In the genomic region with DNA sequence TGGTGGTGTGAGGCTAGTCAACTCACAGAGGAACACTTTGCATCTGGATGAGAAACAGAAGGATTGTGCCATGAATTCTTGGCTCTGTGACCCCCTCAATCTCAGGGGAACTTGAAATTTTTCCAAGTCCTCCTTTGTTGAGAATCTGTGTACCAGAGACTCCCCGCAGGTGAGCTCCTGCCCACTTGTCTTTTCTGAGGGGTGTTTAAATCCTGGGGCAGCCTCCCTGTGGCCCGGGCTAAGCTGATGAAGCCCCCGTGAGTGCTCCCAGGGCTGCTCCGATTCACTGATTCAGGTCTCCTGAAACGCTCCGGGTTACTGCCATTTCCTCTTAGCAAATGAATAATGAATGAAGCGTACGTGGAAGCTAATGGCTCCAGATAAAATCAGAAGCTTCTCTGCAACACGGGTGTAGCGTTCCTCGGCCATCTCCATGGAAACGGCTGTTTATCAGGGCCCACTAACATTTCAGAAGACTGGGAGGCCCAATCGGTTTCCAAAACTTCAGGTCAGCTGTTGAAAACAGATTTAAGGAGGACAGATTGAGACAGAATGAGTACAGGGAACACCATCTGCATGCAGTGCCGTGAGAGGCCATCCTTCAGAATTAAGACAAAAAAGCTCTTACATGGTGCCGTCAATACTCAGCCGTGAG, we compare ENCODE assay signal across 8 mouse cellular contexts.
A peak's percentile ranks its signal among the peaks of the same experiment; 100 is the strongest.
DNase-seq lines count a peak whose midpoint lies in the region; ATAC-seq and TF ChIP-seq lines count a peak whose summit lies in the region.

No protein-coding gene starts in this region.

- no peak for TF ChIP-seq POLR2A in lung, adult 2 months (IDR thresholded peaks at IDR 0.05; ENCODE audit: borderline replicate concordance, extremely low read depth, low read depth, low read length)
- TF ChIP-seq POLR2A in kidney, adult 2 months (IDR thresholded peaks at IDR 0.05; ENCODE audit: low read depth, low read length): no peak

- 28% methylated on average over 16 of the region's 16 CpGs for WGBS in lung, postnatal 0 days
- WGBS in lung, adult 2 months: 33% methylated on average over 16 of the region's 16 CpGs
- WGBS in forebrain, embryonic 14.5 days: 7% methylated on average over 16 of the region's 16 CpGs
- WGBS in kidney, adult 2 months: 28% methylated on average over 16 of the region's 16 CpGs

- H3K4me2 ChIP-seq in lung, postnatal 0 days (replicated peaks; ENCODE audit: low read depth, low read length): no peak overlapping the region
- peak overlapping the region; percentile 29 for H3K4me2 ChIP-seq in forebrain, embryonic 14.5 days (ENCODE audit: low read length)

- H3K9ac ChIP-seq in lung, postnatal 0 days (replicated peaks; ENCODE audit: low read depth): no peak overlapping the region
- H3K9ac ChIP-seq in forebrain, embryonic 14.5 days (ENCODE audit: low read length): peak overlapping the region; percentile 6; the same call in 1 of the 2 replicates

- H3K27me3 ChIP-seq in lung, postnatal 0 days (replicated peaks; ENCODE audit: insufficient read depth, low read length): no peaks in the 10 kb centered on the region
- no peaks in the 10 kb centered on the region for H3K27me3 ChIP-seq in forebrain, embryonic 14.5 days (replicated peaks; ENCODE audit: control insufficient read depth, insufficient read depth, low read length)
- H3K27me3 ChIP-seq in kidney, adult 2 months (replicated peaks; ENCODE audit: control insufficient read depth, insufficient read depth, low read length): no peaks in the 10 kb centered on the region

- TF ChIP-seq EP300 in lung, postnatal 0 days (IDR thresholded peaks at IDR 0.05): no peak

- peak; percentile 26 for DNase-seq in lung, postnatal 0 days (ENCODE audit: low spot score)
- no peak for DNase-seq in lung, adult 2 months
- DNase-seq in forebrain, embryonic 14.5 days (ENCODE audit: low spot score): peak; percentile 77
- DNase-seq in left cerebral cortex, postnatal 25 days (ENCODE audit: low spot score in 2 of 2): peak; percentile 66 to 73
- peak; percentile 56 for DNase-seq in right cerebral cortex, postnatal 25 days
- no peak for DNase-seq in lung, postnatal 36 days
- DNase-seq in gastrocnemius, postnatal 4 days (ENCODE audit: low spot score in 2 of 2): no peak
- DNase-seq in kidney, adult 2 months: no peak

- intact Hi-C loops in left cerebral cortex, postnatal 25 days (cut with DNase I): no loop called here

- H3K27ac ChIP-seq in lung, postnatal 0 days (ENCODE audit: low read length): no peak overlapping the region
- peak overlapping the region; percentile 70 for H3K27ac ChIP-seq in forebrain, embryonic 14.5 days (ENCODE audit: low read depth, low read length)
- no peak overlapping the region for H3K27ac ChIP-seq in kidney, adult 2 months (ENCODE audit: insufficient read depth, low read depth, low read length)

- no peaks in the 10 kb centered on the region for H3K36me3 ChIP-seq in lung, postnatal 0 days (ENCODE audit: insufficient read depth, low read length)
- no peaks in the 10 kb centered on the region for H3K36me3 ChIP-seq in forebrain, embryonic 14.5 days (ENCODE audit: control insufficient read depth, insufficient read depth, low read length)
- no peaks in the 10 kb centered on the region for H3K36me3 ChIP-seq in kidney, adult 2 months (ENCODE audit: control insufficient read depth, insufficient read depth, low read length)

- no peak for TF ChIP-seq CTCF in lung, postnatal 0 days (IDR thresholded peaks at IDR 0.05)
- no peak for TF ChIP-seq CTCF in lung, adult 2 months (IDR thresholded peaks at IDR 0.05; ENCODE audit: insufficient read depth, low read length)
- no peak for TF ChIP-seq CTCF in kidney, adult 2 months (conservative IDR thresholded peaks at IDR 0.05; ENCODE audit: insufficient read depth, insufficient read length, low read depth, low read length)

- no peaks in the 10 kb centered on the region for H3K9me3 ChIP-seq in lung, postnatal 0 days (ENCODE audit: low read length)
- H3K9me3 ChIP-seq in forebrain, embryonic 14.5 days (replicated peaks; ENCODE audit: control insufficient read depth, low read length): no peaks in the 10 kb centered on the region

- no peak overlapping the region for H3K4me3 ChIP-seq in lung, postnatal 0 days (ENCODE audit: low read depth, low read length)
- H3K4me3 ChIP-seq in lung, adult 2 months (replicated peaks; ENCODE audit: extremely low read depth, low read depth, low read length): no peak overlapping the region
- no peak overlapping the region for H3K4me3 ChIP-seq in forebrain, embryonic 14.5 days (ENCODE audit: low read depth, low read length)
- H3K4me3 ChIP-seq in kidney, adult 2 months (ENCODE audit: insufficient read depth, low read depth, low read length): no peak overlapping the region

- ATAC-seq in lung, postnatal 0 days: peak; percentile 14; the same call in 1 of the 2 replicates
- ATAC-seq in forebrain, embryonic 14.5 days: peak; percentile 37

- peaks cover 4% of the 10 kb centered on the region; the same call in 1 of the 2 replicates for H3K4me1 ChIP-seq in lung, postnatal 0 days (ENCODE audit: insufficient read depth, low read depth, low read length)
- H3K4me1 ChIP-seq in lung, adult 2 months (ENCODE audit: control insufficient read depth, insufficient read depth, low read length): no peaks in the 10 kb centered on the region
- peaks cover 51% of the 10 kb centered on the region for H3K4me1 ChIP-seq in forebrain, embryonic 14.5 days (ENCODE audit: control insufficient read depth, insufficient read depth, low read length)
- H3K4me1 ChIP-seq in kidney, adult 2 months (ENCODE audit: control insufficient read depth, insufficient read depth, low read length): no peaks in the 10 kb centered on the region

Comparison
In these comparisons a context has a peak if more than half of its experiments do, and no peak if none do; other contexts are left out.
1. DNase-seq: peak in lung, postnatal 0 days (single experiment), forebrain, embryonic 14.5 days (single experiment), left cerebral cortex, postnatal 25 days (2 of 2) and right cerebral cortex, postnatal 25 days (single experiment); none in lung, adult 2 months (single experiment), lung, postnatal 36 days (single experiment), gastrocnemius, postnatal 4 days (0 of 2) and kidney, adult 2 months (single experiment).